Mouse (Mus musculus) lung, postnatal 10 days (tissue): ENCODE measurements around the gene Ccdc28b.

Experiments used
- DNase-seq: peaks from one replicate; pipeline ENCODE4 v3.0.0; 2021

The Ccdc28b gene

DNA sequence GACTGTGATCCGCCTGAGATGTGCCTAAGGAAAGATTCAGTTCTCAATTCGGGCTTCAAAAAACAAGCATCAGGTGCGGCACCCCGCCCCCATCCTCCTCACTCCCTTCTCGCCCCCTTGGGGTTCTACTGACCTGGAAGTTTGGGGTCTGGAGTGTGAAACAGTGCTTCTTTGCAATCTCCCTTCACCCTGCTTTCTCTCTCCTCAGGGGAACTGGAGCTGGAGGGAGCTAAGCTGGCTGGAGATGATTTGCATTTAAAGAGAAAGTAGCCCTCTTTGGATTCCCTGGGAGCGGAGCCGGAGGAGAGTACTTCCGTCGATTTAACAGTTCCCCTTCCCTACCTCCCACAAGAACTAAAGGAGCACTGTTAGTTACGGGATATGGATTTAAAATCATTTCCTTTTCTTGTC lies at the start of gene Ccdc28b:
Gene Ccdc28b, minus strand, starts transcription at position 267 of the 411 bp plus-strand sequence.
- DNase-seq = peak; percentile 62

DNA sequence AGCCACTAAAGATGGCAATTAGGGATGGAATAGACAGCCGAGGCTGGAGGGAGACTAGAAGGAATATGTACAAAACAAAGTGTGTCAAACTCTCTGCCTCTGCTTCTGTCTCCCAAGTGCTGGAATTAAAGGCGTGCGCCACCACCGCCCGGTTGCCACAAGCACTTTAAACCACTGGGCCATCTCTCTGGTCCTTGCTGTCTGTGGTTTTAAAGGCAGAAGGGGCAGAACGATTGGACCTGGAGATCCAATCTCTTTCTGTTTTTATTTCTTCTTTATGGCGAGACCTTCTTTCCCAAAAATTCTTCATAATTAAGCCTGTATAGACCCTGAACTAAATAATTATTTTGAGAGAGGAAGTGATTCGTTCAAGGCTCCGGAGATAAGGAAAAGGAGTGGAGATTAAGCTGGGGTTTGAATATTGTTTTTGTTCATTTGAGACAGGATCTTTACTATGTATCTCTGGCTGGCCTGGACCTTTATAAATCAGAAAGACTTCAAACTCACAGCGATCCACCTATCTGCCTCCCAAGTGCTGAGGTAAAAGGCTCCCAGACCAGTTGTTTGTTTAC lies 49.2 kb upstream of the Ccdc28b start:
- DNase-seq = no peak

DNA sequence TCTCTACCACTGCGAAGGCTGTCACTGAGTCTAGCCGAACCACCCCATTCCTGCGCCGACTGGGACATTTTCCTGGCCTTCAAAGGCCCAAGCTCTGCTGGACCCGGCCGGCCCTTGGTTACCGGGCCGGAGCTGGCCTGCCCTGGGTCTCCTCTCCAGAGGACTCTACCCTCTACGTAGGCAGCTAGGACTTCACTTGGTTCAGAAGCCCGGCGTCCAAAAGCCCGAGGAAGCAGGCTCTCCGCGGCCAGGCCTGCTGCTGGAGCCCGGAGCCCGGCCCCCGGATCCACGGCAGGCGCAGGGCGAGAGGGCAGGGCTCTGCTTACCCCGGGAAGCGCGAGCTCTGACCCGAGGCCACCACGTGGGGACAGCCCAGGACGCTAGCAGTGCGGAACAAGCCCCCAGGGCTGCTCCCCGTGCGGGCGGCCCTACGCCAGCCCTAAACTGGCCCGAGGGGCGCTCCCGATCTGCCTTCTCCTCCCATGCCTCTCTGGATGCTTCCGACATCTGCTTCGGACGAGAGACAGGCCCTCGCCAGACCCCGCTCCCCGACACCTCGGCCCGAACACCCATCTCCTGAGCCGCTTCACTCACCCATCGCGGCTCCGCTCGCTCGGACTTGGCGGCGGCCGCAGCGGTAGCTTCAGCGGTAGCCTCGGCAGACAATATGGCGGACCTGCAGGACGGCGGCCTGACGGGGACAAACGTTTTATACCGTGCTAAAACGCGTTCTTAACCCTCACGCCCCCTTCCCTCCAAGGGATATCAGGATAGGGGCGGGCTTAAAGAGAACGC lies 48.5 kb upstream of the Ccdc28b start, which contains the start of gene Kpna6:
Gene Kpna6, minus strand, starts transcription at position 685 of the 795 bp plus-strand sequence.
- peak; percentile 95 for DNase-seq

DNA sequence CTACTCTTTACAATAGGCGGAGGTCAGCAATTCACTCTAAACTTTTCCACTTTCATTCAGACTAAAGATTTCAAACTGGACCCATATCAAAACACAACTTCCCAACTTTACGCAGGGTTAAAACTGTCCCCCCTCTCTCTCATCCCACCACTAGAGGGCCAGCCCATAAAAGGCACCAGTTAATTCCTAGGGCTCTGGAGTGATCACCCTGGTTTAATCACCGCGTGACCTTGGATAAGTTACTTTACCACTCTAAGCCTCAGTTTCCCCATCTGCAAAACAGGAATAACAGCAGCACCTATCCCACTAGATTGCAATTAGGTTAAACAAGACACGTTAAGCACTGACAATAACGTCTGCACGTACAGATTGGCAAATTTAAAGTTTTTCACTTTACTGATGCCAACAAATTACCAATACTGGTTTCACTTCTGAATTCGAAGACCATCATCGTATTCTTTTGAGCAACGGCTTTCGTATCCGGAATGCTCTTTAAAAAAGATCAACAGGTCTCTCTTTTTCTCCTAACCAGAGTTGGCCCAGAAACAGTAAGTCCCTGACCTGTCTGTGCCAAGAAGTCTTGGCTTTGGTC lies 47.8 kb upstream of the Ccdc28b start:
- peak; percentile 76 for DNase-seq

DNA sequence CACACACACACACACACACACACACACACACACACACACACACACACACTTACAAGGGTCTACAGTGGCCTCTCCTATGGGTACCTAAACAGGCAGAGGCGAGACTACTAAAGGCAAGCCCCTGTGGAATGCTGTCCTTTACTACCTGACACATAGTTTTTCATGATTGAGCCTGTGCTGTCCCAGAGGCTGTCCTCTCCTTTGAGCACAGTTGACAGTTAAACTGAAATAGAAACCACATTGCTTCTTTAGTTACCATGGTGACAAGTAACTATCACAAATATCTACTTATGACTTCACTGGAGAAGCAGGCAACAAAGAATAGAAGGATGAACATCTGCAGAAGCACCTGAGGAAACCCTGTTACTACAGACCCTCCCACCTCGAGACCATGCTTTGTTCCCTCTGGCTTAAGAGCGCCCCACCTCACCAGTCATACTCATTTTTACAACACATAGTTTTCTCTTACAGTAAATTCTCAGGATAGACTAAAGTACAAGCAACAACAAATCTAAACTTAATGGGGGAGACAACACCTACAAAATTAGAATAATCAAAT lies 38.6 kb upstream of the Ccdc28b start:
- no peak for DNase-seq

DNA sequence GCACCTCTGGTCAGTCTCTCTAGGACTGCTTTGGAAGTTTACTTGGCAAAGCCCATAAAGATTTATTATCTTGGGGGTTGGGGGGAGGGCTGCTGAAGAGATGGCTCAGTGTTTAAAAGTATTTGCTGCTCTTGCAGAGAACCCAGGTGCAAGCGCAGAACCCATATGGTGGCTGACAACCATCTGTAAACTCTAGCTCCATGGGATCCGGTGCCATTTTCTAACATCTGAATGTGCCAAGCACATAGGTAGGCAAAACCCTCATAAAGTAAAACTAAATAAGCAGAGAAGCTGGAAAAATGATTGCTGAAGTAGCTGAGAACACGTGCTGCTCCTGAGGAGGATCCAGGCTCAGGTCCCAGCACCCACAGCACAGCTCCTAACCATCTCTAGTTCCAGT lies 37.8 kb upstream of the Ccdc28b start:
- DNase-seq = no peak

DNA sequence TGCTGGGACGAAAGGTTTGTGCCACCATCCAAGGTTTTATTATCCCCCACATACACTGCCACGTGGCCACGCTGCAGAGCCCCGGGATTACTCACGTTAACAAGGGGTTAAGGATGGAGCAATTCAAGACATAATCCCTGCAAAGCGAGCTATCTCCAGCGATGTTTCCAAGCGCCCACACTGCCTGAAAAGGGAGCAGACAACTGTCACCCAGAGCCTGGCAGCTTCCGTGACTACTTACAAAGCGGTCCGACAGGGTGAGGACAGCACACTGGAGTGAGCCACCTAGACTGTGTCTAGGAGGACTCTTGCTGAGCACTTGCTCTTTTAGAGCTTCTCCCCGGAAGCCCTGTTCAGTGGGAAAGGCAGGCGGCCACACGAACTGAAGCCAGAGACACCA lies 31.0 kb upstream of the Ccdc28b start:
- no peak for DNase-seq

DNA sequence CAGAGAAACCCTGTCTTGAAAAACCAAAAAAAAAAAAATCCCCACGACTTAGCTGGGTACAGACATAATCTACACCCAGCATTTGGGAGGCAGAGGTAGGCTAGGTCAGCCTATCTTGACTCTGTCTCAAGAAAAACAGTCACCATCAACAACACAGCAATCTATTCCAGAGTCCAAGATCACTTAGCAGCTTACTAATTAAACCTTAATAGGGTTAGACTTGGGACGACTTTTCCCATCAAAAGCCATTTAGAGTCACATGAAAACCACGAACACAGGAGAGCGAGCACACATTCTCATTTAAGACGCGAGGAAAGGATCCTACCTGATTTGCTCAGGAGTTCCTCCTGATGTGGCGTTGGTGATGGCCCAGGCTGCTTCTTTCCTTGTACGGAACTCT lies 26.6 kb upstream of the Ccdc28b start:
- DNase-seq = no peak

DNA sequence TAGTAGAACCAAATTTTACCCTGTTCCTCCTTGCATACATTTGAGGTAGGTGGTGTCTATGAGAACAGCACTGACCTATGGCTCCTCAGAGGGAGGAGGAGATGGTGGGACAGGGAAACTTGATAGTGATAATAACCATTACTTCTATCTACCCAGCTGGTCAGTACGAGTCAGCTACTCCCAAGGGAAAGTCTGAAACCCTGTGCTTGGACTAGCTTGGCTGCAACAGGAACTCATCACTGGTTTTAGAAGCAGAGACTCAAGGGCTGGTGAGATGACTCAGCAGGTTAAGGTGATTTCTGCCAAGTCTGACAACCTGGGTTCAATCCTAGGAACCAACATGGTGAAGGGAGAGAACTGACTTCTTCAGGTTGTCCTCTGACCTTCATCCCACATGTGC lies 24.9 kb upstream of the Ccdc28b start:
- DNase-seq = no peak

DNA sequence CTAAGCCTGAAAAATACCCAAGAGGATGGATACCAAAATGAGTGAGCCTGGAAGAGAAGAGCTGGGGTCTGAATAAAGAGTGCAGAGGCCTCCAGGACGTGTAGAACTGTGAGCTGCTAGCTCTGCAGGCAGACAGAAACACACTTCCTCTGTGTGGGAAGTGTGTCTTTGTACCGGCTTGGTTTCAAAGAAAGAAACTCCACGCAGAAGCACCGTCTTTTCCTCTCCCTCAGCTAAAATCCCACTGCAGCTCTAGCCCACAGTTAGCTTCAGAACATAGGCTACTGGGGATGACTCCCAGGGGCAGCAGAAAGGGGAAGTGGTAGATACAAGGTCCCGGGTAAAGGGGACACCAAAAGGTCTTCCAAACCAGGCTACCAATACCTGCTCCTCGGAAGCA lies 21.5 kb upstream of the Ccdc28b start:
- DNase-seq = no peak

DNA sequence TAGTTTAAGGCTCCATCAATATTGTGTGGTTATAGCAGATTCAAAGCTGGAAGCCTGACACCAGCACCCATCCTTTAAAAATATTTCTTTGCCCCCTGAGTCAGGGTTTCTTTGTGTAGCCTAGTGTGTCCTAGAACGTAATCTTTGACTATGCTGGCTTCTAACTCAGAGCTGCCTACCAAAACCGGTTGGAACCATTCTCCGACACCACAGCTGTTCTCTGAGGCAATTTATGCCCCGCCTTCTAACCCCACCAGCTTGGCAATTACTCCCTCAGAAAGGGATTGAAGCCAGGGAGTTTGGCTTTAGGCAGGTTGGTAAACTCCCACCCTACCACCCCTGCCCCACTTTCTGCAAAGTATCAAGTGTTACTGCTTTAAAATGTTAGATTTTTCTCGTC lies 18.0 kb upstream of the Ccdc28b start:
- DNase-seq = peak; percentile 60

DNA sequence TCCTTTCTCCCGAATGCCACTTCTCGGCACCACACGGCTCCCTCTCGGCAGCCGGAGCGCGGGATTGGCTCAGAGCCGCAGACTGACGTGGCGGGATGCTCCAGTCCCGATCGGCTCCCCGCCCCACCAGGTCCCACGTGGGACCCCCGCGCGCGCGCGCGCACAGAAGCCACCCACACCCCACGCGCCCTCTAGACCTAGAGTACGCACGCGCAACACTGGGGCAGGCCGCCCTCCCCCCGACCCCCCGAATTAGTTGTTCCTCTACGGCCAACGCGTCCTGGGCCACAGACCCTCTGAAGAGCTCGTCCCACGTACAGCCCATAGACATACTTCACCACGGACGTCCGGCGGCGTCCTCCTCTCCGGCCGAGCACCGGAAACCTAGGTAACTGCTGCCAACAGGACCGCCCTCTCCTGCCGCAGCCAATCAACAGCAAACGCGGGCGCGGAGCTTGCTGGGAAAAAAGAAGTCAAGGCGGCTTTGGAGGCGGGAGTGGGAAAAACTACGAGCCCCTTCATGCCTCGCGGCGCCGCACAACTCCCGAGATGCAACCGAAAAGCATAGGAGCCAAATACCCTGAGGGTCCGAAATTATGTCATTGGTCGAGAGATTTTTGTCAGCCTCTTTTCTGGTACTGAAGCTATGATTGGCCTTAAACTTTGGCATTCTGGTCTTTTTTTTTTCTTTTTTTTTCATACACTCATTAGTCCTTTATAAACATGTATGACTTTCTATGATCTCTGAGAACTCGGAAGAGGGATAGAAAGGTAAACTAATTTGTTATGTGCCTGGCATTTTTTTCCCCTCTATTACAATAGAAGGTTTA lies 17.1 kb upstream of the Ccdc28b start, which contains the start of gene Txlna:
Gene Txlna, minus strand, starts transcription at position 428 of the 830 bp plus-strand sequence.
- DNase-seq = peak; percentile 99

DNA sequence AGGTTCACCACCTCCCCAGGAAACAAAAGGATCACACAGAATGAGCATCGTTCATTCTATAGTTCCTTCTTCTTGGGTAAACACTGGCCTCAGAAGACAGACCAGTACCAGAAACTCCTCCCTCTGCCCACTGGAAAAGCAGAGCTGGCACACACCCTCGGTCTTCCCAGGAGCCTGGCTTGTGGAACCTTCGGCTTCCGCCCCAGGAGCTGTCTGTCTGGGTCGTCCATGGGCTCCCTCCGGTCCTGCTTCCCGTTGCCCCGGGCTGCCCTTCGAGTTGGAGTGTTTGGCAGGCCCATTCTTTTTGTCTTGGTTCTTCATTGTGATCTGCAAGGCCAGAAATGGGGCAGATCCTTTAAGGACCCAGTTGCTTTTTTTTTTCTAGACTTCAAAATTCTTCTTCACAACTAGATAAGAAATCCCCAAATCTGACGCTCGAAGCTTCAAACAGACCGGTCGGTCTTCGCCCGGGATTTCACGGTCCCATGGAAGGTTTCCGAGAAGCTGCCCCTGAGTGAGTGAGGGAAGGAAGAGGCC lies 16.4 kb upstream of the Ccdc28b start:
- DNase-seq = peak; percentile 73

DNA sequence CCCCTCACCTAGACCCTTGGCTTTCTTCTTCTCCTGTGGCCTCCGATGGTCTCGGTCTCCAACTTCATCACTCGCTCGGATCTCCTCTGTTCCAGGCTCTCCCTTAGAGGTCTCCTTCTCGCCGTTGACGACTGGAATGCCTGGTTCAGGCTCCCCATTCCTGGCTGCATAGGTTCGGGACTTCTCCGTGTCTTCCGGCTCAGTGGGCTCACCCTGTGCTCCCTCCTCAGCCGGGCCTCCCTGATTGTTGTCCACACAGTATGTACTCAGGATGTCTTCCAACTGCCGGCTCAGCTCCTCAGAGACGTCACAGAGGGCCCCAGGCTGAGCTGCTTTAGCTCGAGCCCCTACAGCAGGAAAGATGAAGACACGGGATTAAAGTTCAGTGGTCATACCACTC lies 15.5 kb upstream of the Ccdc28b start:
- DNase-seq = no peak

DNA sequence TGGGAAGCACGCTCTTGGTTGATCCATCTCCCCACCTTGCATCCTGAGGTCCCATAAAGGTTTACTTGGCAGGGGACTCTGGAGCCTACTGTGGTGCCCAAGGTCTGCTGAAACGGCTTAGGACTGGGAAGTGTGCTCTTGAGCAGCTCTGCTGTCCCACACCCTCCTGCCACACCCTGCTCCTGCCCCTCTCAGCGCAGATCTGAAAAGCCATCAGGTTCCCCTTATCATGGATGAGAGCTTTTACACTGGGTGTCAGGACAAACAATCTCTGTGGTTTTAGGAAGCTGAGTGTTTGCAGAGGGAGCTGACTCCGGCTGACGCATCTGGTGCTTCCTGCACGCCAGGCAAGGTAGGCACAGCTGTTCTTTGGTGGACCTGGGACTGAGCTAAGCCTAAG lies 10.1 kb upstream of the Ccdc28b start:
- DNase-seq = no peak

DNA sequence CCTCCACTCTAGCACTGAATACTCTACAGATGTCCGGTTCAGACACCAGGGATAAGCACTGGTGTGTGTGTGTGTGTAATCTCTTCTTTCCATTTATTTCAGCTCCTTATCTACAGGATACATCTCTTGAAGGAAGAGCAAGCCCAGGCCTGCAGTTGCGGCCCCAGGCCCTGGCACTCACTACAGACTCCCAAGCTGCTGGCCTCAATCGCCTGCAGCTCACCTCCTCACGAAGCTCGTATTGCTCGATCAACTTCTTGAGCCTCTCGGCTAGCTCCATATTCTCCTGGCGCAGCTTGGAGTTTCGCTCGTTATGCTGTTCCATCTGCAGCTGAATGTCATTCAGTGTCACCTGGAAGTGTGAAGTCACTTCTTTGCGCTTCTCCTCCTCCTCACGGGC lies 8.1 kb upstream of the Ccdc28b start:
- no peak for DNase-seq

DNA sequence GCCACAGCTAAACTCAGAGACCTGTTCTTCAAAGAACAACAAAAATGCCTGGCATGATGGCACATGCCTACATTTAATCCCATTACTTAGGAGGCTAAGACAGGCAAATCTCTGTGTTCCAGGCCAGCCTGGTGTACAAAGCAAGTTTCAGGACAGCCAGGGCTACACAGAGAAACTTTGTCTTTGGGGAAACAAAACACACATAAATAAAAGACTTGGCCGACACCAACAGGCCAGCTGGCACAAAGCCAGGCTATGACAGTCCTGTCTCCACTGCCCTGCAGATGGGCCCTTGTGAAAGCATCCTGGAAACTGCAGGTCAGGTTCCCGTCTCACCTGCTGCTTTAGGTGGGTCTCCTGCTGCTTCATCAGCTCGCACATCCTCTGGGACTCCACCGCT lies 7.2 kb upstream of the Ccdc28b start:
- DNase-seq = peak; percentile 70

DNA sequence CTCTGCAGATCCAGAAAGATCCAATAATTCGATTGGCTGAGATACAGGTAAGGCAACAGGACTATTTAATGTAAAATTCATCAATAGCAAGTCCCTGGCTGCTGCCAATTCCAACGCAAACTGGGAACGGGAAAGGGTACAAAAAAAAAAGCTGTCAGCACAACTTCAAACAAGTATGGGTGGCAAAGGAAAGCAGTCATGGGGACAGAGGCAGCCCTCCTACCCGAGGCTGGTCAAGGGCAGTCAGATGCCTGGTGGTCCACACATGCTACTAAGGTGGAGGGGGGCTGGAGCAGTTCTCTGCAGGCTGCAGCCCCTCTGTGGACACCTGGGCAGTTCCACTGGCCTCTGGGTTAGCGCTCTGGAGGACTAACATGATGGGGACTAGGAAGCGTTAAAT lies 2.3 kb upstream of the Ccdc28b start:
- no peak for DNase-seq

DNA sequence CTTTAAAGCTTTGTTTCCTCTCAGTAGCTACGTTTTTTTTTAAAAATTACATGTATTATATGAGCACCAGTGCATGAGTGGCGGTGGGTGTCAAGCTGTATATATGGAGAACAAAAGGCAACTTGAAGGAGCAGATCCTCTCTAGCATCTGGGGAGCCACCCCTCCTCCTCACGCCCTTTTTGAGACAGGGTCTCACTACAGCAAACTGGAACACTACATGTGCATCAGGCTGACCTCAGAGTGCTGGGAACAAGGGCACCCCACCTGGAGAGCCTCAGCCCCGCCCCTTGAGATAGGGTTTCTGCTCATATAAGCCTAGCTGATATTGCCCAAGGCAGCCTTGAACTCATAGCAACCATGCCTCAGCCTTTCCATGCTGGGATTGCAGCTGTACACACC lies 1.7 kb upstream of the Ccdc28b start:
- no peak for DNase-seq

DNA sequence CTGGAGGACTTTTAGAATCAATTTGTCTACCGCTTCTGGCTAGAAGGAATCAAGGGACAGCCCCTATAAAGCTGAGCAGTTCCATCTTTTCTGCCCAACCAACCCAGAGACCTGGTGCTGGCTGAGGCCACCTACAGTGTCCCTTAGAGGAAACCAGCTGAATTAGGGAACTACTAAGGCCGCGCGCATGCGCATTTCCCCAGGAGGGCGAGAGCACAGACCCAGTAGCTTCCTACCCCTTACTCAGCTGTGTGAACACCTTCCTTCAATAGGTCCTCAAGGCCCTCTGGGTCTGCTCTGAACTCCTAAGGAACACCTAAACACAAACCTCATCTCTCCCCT lies 1.3 kb upstream of the Ccdc28b start:
- peak; percentile 66 for DNase-seq

DNA sequence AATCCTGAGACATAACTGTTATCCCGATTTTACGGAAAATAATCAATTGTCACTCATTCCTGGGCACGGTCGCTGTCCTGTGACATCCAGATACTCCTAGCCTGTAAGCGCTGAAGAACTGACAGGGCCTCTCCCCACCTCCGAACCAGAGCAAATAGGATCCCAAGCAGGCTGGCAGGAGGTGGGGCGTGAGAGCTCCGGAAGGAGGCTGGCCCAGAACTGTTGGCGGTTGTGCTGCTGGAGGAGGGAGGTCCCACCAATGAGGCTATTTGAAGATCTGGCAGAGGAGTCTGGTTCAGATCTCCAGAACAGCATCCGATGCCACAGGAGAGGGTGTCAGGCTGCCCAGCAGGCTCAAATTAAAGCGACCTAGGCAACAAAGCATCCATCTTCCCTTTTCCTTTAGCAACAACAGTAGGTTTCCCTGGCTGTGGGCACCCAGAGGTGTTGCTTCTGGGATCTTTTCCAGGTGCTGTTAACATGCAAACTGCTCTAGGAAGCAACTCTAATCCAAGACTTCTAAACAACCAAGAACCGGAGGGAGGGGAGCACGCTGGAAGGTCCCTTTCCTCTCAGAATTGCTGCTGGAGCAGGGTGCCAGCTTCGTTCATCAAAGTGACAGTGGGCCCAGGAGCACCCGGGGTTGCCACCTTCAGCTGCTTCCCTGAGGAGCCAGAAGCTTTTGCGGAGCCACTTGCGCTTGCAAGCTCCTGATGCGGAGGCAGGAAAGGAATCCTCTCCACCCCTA lies 708 bp upstream of the Ccdc28b start:
- DNase-seq = peak; percentile 94
